Mouse (Mus musculus) forebrain, embryonic 15.5 days (tissue): ENCODE results near the gene Gm5089. TPM values are rescaled to one million over a fixed set of nuclear protein-coding genes. Genes with fewer than 3 reads are reported as not detected.

Experiments used
- ATAC-seq: fragments of 200-750 bp; cut with Nextera tagmentation; replicated peaks from 2 replicates; pipeline ENCODE4 v1.8.0; 2017; ENCODE audit warnings: mild to moderate bottlenecking, moderate TSS enrichment, moderate library complexity
- H3K27ac ChIP-seq: fragments of 300-500 bp; sonication (generic); replicated peaks from 2 replicates; pipeline ENCODE4 v1.5.1; 2015; ENCODE audit warnings: mild to moderate bottlenecking, inconsistent platforms
- H3K27me3 ChIP-seq: fragments of 300-500 bp; sonication (generic); 2 replicates; pipeline ENCODE4 v1.6.1; 2015; ENCODE audit warnings: inconsistent platforms
- H3K36me3 ChIP-seq: fragments of 300-500 bp; sonication (generic); 2 replicates; pipeline ENCODE4 v1.6.1; 2015; ENCODE audit warnings: mild to moderate bottlenecking, inconsistent platforms
- H3K4me1 ChIP-seq: fragments of 300-500 bp; sonication (generic); 2 replicates; pipeline ENCODE4 v1.6.1; 2015; ENCODE audit warnings: inconsistent platforms
- H3K4me2 ChIP-seq: fragments of 300-500 bp; sonication (generic); replicated peaks from 2 replicates; pipeline ENCODE4 v1.6.1; 2015; ENCODE audit warnings: mild to moderate bottlenecking, inconsistent platforms
- H3K4me3 ChIP-seq: fragments of 300-500 bp; sonication (generic); 2 replicates; pipeline ENCODE4 v1.5.1; 2015; ENCODE audit warnings: mild to moderate bottlenecking, inconsistent platforms
- H3K9ac ChIP-seq: fragments of 300-500 bp; sonication (generic); replicated peaks from 2 replicates; pipeline ENCODE4 v1.6.1; 2015; ENCODE audit warnings: mild to moderate bottlenecking, inconsistent platforms
- H3K9me3 ChIP-seq: fragments of 300-500 bp; sonication (generic); 2 replicates; pipeline ENCODE4 v1.6.1; 2016; ENCODE audit warnings: inconsistent platforms
- WGBS: fragments of 180-500 bp; shearing (Covaris S2); methylation state at CpG from one replicate; pipeline ENCODE4 v1.1.7; 2015; ENCODE audit warnings: mixed read lengths; 5-methylcytosine and 5-hydroxymethylcytosine counted together
- polyA plus RNA-seq: library from polyadenylated mRNA; unstranded; fragments of >200 nt; fragmentation: Nextera tagmentation; extraction: Ambion mirVana; gene quantifications from 2 replicates; pipeline ENCODE4 v1.2.1, GENCODE M21; 2015

The Gm5089 gene
- polyA plus RNA-seq, 1 experiment from 2014 or later = 0.75 TPM

DNA sequence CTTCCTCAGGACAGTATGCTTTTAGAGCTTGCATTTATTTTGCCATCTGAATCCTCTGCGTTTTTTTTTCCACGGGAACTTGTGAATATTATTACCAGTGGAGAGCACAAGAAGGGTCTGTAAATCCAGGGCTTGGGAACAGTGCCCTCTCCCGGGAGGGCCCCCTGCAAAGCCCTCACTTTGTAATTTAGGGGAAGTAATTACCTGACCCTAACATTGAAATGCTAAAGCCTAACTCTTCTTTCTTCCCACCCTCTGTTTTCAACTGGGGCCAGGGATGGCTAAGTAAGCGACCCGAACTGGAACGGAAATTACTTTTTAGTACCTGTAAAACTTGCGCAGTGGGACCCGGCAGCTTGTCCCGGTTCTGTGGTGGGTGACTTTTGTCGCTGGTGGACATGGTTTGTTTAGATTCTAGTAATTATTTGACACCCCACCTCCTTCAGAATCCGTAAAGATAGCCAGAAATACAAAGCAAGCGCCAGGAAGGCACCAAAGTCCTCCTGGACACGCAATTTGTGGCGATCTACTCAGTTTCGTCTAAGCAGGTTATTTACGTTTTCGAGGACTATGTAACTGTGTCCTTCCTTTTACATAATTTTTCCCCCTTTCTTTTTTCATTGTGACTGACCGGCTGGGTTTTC is 44.9 kb downstream of the Gm5089 start:
- 7% methylated on average over 18 of the region's 18 CpGs for WGBS
- Histone ChIP-seq H3K27ac (no peak overlapping the region), H3K4me3 (peak overlapping the region; percentile 32), H3K9ac (peak overlapping the region; percentile 26), H3K36me3 (no peaks in the 10 kb centered on the region), H3K9me3 (no peaks in the 10 kb centered on the region), H3K27me3 (peaks cover 51% of the 10 kb centered on the region), H3K4me1 (peaks cover 32% of the 10 kb centered on the region), H3K4me2 (peak overlapping the region; percentile 57)
- no peak for ATAC-seq

DNA sequence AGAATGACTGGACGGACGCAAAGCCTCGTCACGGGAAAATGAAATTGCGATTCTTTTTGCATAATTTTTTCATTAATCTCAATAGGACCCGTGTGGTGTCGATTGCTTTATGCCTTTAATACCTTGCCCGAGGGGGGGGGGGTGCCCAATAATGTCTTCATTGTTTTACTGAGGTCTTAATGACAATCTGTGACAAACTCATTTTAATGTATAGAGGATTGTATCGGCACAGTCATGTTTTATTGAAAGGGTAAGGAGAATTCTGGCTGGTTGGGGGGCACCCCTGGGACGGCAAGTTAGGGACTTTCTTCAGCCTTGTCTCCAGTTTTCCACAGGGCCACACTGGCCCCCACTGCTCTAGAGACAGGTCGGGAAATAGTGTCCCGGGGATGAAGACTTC is 45.7 kb downstream of the Gm5089 start:
- H3K9me3 ChIP-seq = no peaks in the 10 kb centered on the region
- no peak overlapping the region for H3K27ac ChIP-seq
- H3K9ac ChIP-seq = no peak overlapping the region
- no peak for ATAC-seq
- H3K4me1 ChIP-seq = peaks cover 32% of the 10 kb centered on the region
- H3K4me3 ChIP-seq = no peak overlapping the region
- no peaks in the 10 kb centered on the region for H3K36me3 ChIP-seq
- H3K4me2 ChIP-seq = no peak overlapping the region
- peaks cover 54% of the 10 kb centered on the region for H3K27me3 ChIP-seq
- 36% methylated on average over 12 of the region's 12 CpGs for WGBS

DNA sequence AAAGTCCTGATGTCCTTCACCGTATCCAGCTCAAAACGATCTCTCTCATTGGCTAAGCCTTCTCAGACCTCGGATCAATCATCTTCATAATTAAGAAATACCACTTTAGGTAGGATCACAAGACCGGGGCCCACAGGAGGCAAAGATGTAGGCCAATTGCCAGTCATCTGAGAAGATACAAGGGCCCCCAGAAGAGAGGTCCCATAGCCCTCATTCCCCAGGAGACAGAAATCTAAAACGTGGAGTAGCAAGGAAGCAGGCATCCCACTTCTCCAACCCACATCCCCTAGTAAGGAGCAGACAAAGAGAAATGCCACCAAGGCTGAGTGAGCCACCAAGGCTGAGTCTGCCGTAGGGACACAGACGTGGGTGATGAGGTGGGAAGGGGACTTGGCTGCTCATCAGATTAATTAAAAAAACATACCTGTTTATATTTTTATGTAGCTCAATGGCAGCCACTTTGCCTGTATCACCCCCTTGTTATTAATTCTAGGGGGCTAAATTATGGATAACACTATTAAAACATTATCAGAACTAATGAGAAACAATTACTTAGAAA is 46.2 kb downstream of the Gm5089 start:
- no peaks in the 10 kb centered on the region for H3K36me3 ChIP-seq
- no peak overlapping the region for H3K27ac ChIP-seq
- WGBS = 68% methylated on average over 7 of the region's 7 CpGs
- H3K27me3 ChIP-seq = peaks cover 54% of the 10 kb centered on the region
- H3K4me3 ChIP-seq = no peak overlapping the region
- no peak overlapping the region for H3K4me2 ChIP-seq
- no peaks in the 10 kb centered on the region for H3K9me3 ChIP-seq
- ATAC-seq = no peak
- no peak overlapping the region for H3K9ac ChIP-seq
- peaks cover 32% of the 10 kb centered on the region for H3K4me1 ChIP-seq

GRCm38 (mm10) chr14:122403422-122403940 is 47.4 kb downstream of the Gm5089 start:
- Histone ChIP-seq H3K36me3 (no peaks in the 10 kb centered on the region), H3K9ac (no peak overlapping the region), H3K4me3 (no peak overlapping the region), H3K27me3 (peaks cover 50% of the 10 kb centered on the region), H3K4me1 (peaks cover 32% of the 10 kb centered on the region), H3K27ac (no peak overlapping the region), H3K4me2 (no peak overlapping the region), H3K9me3 (no peaks in the 10 kb centered on the region)
- 0 out of 2 replicates have a peak, but pooled peaks have one; percentile 12 for ATAC-seq
- WGBS = 46% methylated on average over 3 of the region's 3 CpGs

GRCm38 (mm10) chr14:122402716-122403258 is 48.1 kb downstream of the Gm5089 start:
- Histone ChIP-seq H3K27me3 (peaks cover 43% of the 10 kb centered on the region), H3K4me1 (peaks cover 32% of the 10 kb centered on the region), H3K9ac (no peak overlapping the region), H3K27ac (0 out of 2 replicates have a peak overlapping the region, but pooled peaks have one; percentile 27), H3K36me3 (no peaks in the 10 kb centered on the region), H3K9me3 (no peaks in the 10 kb centered on the region), H3K4me3 (no peak overlapping the region), H3K4me2 (no peak overlapping the region)
- 7% methylated on average over 12 of the region's 12 CpGs for WGBS
- ATAC-seq = no peak

- no peak overlapping the region for H3K4me3 ChIP-seq
- no peak overlapping the region for H3K4me2 ChIP-seq
- peaks cover 37% of the 10 kb centered on the region for H3K27me3 ChIP-seq
- ATAC-seq = no peak
- H3K9ac ChIP-seq = no peak overlapping the region
- peaks cover 28% of the 10 kb centered on the region for H3K4me1 ChIP-seq
- WGBS = 43% methylated on average over 11 of the region's 11 CpGs
- H3K9me3 ChIP-seq = no peaks in the 10 kb centered on the region
- H3K27ac ChIP-seq = no peak overlapping the region
- no peaks in the 10 kb centered on the region for H3K36me3 ChIP-seq
These were observed 49.0 kb downstream of the Gm5089 start for GRCm38 (mm10) chr14:122401886-122402285.

DNA sequence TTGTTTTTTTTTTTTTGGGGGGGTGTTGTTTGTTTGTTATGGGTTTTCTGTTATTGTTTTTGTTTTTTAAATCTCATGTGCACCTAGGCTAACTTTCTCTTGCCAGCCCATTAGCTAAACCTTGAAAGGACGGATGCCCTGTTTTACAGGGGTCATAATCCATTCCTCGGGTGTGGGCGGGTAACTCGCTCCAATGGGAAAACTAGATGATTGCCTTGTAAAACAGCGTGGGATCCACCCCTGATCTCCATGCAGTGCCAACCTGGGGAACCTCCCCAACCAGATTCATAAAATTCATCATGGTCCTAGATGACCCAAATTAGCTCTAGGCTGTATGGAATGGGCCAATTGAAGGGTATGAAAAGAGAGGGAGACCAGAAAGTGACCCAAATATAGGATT is 51.0 kb downstream of the Gm5089 start:
- H3K36me3 ChIP-seq = no peaks in the 10 kb centered on the region
- peaks cover 25% of the 10 kb centered on the region for H3K27me3 ChIP-seq
- no peak overlapping the region for H3K27ac ChIP-seq
- peaks cover 11% of the 10 kb centered on the region for H3K4me1 ChIP-seq
- no peak overlapping the region for H3K9ac ChIP-seq
- WGBS = 81% methylated on average over 5 of the region's 5 CpGs
- no peak for ATAC-seq
- H3K9me3 ChIP-seq = no peaks in the 10 kb centered on the region
- H3K4me3 ChIP-seq = no peak overlapping the region
- H3K4me2 ChIP-seq = no peak overlapping the region

DNA sequence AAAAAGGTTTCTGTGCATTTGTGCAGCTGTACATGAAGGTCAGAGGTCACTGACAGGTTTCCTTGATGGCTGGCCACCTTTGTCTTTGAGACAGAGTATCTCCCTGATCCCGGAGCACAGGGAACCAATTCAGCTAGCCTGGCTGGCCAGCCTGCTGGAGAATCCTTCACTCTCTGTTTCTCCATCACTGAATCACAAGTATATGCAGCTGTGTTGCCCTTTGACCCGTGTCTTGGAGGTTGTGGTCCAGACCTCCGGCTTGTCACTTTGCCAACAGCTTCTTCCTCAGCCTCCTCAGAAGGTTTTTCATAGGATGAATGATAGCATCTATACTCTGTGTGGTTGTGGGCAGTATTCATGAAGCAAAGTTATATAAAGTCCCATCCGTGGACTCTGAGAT is 52.2 kb downstream of the Gm5089 start:
- 71% methylated on average over 4 of the region's 4 CpGs for WGBS
- H3K9ac ChIP-seq = no peak overlapping the region
- H3K9me3 ChIP-seq = no peaks in the 10 kb centered on the region
- no peak for ATAC-seq
- no peaks in the 10 kb centered on the region for H3K36me3 ChIP-seq
- peaks cover 14% of the 10 kb centered on the region; the same call in 1 of the 2 replicates for H3K27me3 ChIP-seq
- no peak overlapping the region for H3K4me2 ChIP-seq
- H3K4me3 ChIP-seq = no peak overlapping the region
- no peak overlapping the region for H3K27ac ChIP-seq
- peaks cover 11% of the 10 kb centered on the region for H3K4me1 ChIP-seq

GRCm38 (mm10) chr14:122393119-122393518 is 57.8 kb downstream of the Gm5089 start:
- Histone ChIP-seq H3K4me3 (no peak overlapping the region), H3K4me2 (no peak overlapping the region), H3K9ac (no peak overlapping the region), H3K4me1 (no peaks in the 10 kb centered on the region), H3K36me3 (no peaks in the 10 kb centered on the region), H3K9me3 (no peaks in the 10 kb centered on the region), H3K27ac (no peak overlapping the region), H3K27me3 (peaks cover 5% of the 10 kb centered on the region; the same call in 1 of the 2 replicates)
- WGBS = 92% methylated on average over 1 of the region's 1 CpGs
- ATAC-seq = no peak

DNA sequence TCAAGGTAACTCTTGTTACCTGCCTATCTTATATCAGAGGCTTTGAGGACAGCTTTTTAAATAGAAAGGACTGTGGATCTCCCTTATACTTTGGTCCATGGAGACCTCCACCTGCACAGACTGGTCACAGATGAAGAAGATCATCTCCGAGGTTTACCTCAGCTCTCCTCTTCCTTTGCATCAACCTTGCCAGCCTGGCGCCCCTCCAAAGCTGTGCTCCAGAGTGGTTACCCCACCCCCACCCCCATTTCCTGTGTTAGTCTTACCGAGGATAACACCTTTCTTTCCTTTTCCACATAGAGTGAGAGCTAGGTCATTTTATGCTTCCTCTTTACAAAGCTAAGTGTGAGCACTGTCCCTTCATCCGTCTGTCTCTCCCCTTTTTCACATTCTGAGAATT is 60.0 kb downstream of the Gm5089 start:
- H3K4me2 ChIP-seq = no peak overlapping the region
- 63% methylated on average over 4 of the region's 4 CpGs for WGBS
- H3K36me3 ChIP-seq = no peaks in the 10 kb centered on the region
- H3K4me3 ChIP-seq = no peak overlapping the region
- no peak overlapping the region for H3K27ac ChIP-seq
- peaks cover 19% of the 10 kb centered on the region for H3K27me3 ChIP-seq
- no peak overlapping the region for H3K9ac ChIP-seq
- no peak for ATAC-seq
- H3K4me1 ChIP-seq = no peaks in the 10 kb centered on the region
- no peaks in the 10 kb centered on the region for H3K9me3 ChIP-seq

GRCm38 (mm10) chr14:122389684-122390370 is 61.1 kb downstream of the Gm5089 start:
- Histone ChIP-seq H3K9ac (no peak overlapping the region), H3K4me1 (peaks cover 4% of the 10 kb centered on the region), H3K36me3 (no peaks in the 10 kb centered on the region), H3K9me3 (no peaks in the 10 kb centered on the region), H3K4me3 (no peak overlapping the region), H3K4me2 (no peak overlapping the region), H3K27me3 (peaks cover 23% of the 10 kb centered on the region), H3K27ac (no peak overlapping the region)
- no peak for ATAC-seq
- 90% methylated on average over 13 of the region's 13 CpGs for WGBS

DNA sequence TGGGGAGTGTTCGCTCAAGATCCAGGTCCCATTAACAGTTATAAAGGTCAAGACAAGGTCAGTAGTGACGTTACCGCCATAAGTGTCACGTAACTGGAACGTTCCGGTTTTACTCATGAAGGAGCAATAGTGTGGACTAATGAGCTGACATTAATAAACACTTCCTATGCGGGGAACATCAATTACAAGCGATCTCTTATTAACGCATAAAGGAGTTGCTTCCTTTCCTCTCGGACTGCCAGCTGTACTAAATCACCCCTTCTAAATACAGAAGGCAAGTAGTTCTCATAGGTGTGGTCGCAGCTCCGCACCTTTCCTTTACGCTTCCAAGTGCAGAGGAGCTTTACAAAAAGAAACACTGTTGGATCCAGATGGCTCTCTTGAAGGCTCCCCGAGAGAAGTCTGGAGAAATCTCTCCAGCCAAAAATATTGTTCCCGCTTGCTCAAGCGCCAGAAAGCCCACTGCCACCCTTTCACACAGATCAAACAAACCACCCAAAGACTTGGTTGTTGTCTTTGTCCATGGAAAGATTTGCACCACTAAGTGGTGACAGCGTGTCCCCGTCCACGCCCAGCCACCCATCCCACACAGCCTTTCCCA is 62.4 kb downstream of the Gm5089 start:
- WGBS = 35% methylated on average over 19 of the region's 19 CpGs
- Histone ChIP-seq H3K27me3 (peaks cover 27% of the 10 kb centered on the region), H3K4me2 (no peak overlapping the region), H3K36me3 (no peaks in the 10 kb centered on the region), H3K9ac (no peak overlapping the region), H3K9me3 (no peaks in the 10 kb centered on the region), H3K4me1 (peaks cover 14% of the 10 kb centered on the region), H3K27ac (no peak overlapping the region), H3K4me3 (no peak overlapping the region)
- no peak for ATAC-seq
